Mouse (Mus musculus) thymus, postnatal 25 days (tissue): ENCODE results near the gene Eps15.
A peak's percentile ranks its signal among the peaks of the same experiment; 100 is the strongest.

ENCODE experiments used
- DNase-seq: peaks from one replicate; pipeline ENCODE4 v3.0.0; 2022

The Eps15 gene

DNA sequence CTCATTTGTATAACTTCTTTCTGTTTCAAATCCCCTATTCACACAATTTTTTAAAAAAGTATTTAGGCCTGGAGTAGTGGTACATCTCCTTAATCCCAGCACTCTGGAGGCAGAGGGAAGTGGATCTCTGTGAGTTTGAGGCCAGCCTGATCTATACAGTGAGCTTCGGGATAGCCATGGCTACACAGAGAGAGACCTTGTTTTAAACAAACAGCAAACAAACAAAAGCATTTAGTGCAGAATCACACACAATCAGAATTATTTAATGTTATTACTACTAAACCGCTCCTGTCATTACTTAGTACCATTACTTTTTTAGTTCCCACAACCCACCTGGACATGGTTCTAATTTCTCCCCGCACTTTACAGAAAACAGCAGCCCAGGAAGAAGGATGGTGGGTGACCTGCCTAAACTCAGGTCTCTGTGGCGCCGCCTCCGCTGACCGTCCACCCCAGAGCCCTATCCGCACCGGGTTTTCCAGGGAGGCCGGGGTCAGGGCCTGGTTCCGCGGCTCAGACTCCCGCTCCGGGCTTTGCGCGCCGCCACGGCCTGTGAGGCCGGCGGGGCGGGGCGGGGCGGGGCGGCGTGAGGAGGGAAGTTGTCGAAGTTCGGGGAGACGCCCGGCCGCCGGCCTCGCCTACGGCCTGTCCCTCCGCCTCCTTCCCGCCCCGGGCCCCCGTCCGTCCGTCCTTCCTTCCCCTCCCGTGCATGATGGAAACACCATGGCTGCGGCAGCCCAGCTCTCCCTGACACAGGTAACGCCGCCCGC lies at the start of gene Eps15:
Gene Eps15 (plus strand): TSS at position 580 of the 770 bp plus-strand sequence.
- peak; percentile 94 for DNase-seq

- no peak for DNase-seq
These were observed 45.9 kb upstream of the Eps15 start, which contains the start of gene Calr4 for GRCm38 (mm10) chr4:109234185-109234584. Calr4 (plus strand) TSS chr4:109234485.

- no peak for DNase-seq
These were observed 45.2 kb upstream of the Eps15 start for GRCm38 (mm10) chr4:109234806-109235350.

DNA sequence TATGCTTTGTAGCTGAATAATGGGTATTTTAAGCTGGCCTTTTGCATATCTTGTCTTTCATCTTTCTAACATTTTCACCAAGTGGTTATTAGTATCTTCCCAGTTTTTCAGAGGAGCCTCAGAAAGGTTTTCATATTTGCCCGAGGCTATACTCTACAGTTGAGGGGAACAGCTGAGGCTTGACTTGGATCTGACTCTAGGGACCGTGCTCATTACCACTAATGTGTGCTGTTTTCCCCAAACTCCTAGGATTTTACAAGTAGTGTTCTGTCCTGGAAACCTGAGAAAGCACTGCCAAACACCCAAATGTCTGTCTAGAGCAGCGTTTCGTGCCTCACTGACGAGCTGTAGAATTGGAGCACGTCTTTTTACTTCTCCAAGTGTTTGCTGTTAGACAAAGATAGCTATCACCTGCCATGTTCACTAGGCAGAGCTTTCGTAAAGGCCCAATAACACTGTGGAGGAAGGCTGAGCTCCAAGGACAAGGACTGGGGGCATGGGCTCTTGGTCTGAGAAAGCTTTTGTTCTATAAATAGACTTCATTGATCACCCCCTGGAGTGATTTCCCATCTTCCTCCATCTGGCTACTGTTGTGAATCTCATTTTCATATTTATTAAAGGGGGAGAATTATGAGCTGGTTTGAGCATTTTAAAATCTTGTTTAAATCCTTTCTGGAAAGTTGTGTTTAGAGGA lies 43.7 kb upstream of the Eps15 start:
- DNase-seq, result no peak

GRCm38 (mm10) chr4:109238428-109239268 lies 41.4 kb upstream of the Eps15 start:
- DNase-seq, result no peak

- no peak for DNase-seq
These were observed 38.8 kb upstream of the Eps15 start for GRCm38 (mm10) chr4:109241221-109241620.

DNA sequence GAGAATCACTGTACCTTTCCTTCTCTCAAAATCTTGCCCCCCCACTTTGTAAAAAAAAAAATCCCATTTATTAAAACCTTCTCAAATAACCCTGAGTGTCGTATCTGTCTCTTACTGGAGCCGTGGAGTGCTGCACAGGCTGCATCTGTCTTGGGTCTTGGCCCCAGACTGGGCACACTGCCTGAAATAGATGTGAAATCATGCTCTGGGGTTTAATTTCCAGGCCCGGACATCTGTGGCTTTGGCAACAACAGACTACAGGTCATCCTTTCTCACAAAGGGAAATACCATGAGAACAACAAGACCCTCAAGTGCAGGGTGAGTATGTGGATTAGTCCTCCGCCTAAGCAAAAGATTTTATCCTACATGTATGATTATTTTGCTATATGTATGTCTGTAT lies 38.1 kb upstream of the Eps15 start:
- no peak for DNase-seq

DNA sequence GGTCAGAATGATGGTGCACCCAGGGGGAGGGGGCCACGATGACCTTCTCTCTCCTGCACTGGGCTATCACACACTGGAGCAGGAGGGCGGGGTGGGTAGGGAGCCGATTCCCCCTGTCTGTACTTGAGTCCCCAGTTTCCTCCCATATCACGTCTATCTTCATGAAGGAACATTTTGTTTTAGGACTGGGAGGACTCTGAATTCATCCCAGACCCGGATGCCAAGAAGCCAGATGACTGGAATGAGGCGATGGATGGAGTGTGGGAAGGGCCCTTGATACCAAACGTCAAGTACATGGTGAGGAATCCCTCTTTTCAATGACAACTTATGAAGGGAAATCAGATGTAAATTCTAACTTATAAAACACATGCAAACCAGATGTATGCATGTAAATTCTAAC lies 35.6 kb upstream of the Eps15 start:
- DNase-seq, result no peak

DNA sequence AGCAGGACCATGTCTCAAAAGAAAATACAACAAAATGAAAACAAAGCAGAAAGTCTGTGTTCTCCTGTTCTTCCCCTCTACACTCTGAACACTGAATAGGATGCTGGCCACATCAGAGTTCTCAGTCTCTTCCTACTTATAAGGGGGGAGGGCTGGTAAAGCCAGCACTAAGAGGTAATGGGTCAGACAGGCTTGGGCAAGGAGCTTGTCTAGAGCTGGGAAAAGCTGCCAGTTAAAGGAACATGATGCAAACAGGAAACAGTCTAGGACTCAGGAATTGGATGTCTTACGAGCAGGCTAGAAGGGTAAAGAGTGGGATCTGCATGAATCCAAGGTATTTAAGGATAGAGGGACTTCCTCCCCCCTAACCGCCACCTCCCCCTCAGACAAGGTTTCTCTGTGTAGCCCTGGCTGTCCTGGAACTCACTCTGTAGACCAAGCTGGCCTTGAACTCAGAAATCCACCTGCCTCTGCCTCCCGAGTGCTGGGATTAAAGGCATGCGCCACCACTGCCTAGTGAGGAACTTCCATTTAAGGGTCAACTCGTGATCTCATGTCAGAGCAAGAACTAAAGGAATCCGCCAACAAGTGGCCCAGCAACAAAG lies 35.0 kb upstream of the Eps15 start:
- no peak for DNase-seq

- DNase-seq, result peak; percentile 59
These were observed 28.5 kb upstream of the Eps15 start for GRCm38 (mm10) chr4:109251605-109252004.

DNA sequence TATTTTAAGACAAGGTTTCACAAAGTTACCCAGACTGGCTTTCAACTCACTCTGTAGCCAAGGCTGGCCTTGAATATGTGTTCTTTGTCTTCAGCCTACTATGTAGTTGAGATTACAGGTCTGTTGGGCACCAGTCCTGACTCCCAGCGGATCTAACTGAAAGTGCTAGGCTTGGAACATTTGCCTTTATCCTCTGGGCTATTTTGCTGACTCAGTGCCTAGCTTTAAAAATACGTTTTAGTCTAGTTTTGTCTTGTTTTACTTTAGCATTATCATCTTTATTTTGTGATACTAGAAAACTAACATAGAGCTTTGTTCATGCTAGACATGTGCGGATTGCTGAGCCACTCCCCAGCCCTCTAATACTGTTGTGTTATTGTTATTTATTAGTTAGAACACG lies 27.9 kb upstream of the Eps15 start:
- no peak for DNase-seq

DNA sequence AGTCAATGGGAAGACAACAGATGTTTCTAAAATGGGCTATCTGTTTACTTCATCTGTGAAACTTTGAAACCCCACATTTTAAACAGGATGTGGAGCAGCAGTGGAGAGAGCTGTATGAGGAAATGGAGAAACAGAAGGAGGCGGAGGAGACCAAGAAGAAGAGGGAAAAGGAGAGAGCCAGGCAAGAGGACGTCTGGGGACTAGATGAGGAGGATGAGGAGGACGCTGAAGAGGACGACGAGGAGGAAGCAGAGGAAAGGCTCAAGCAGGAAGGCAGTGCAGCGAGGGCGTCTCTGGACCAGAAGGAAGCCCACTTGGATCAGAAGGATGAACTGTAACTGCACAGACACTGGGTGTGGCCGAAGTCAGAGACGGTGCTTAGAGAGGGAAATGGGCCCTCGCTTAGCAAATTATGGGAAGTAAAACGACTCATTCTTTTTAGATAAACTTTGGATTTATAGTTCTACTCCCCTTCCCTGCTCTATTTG lies 26.4 kb upstream of the Eps15 start:
- no peak for DNase-seq

GRCm38 (mm10) chr4:109254511-109254910 lies 25.6 kb upstream of the Eps15 start:
- DNase-seq, result no peak

DNA sequence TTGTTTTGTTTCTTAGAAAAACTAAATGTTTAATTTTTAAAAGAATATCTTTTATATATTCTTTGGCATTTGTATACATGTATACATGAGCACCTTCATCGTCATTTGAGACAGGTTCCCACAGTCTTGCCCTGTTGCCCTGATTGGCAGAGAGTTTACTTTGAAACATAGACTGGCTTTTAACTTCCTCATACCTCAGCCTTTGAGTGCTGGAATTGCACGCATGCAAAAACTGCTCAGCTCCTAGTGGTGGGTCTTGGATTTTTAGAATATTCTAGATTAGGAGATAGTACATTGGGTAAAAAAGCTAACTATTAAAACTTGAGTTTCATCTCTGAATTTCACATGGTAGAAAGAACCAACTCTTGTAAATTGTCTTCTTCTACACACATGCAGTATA lies 24.7 kb upstream of the Eps15 start:
- no peak for DNase-seq

DNA sequence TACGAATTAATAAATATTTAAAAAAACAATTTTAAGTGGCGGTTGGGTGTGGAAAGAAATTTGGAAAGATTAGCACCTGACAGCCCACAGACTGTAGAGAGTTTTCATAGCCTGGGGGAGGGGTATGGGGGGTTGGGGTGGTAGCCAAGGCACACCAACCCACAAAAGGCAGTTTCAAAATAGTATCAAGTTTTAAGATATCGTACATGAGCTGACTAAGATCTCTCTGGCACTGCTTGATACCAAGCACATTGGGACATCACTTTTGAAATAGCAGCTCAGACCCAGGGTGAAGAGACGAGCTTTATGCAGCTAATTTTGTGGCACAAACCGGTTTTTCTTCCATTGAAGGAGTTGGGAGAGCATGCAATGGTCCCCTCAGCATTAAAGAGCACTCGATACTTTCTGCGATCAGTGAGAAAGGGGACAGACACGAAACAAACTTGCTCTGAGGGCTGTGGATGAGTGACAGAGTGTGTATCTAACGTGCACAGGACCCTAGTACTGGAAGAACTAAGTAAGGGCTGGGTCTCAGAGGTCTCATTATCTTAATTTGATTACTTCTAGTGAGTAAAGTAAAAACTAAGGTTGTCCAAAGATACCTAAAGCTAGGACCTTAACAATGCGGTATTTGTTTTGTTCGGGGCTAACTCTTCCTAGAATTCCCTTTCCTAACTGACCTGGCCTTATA lies 24.2 kb upstream of the Eps15 start:
- no peak for DNase-seq

- DNase-seq, result no peak
These were observed 23.3 kb upstream of the Eps15 start for GRCm38 (mm10) chr4:109256791-109257190.

GRCm38 (mm10) chr4:109257639-109258038 lies 22.4 kb upstream of the Eps15 start:
- no peak for DNase-seq

DNA sequence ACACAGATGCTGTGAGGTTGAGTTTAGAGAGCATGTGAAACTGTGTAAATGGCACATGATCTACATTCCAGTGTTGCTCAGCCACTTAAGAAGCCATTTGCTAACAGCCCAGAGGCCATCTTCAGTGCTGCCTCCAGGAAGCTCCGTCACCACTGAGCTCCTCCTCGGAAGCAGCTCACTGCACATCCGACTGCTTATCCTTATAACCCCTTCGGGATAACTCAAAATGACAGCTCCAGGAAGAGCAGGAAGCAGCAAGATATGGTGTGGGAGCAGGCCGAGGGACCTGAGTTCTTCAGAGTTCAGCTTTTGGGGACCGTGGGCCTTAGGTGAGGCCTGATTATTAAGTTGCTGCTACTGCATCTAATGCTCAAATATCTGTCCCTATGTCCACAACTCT lies 18.0 kb upstream of the Eps15 start:
- DNase-seq, result no peak

- no peak for DNase-seq
These were observed 14.0 kb upstream of the Eps15 start for GRCm38 (mm10) chr4:109266056-109266455.

GRCm38 (mm10) chr4:109266744-109267143 lies 13.3 kb upstream of the Eps15 start:
- DNase-seq, result no peak

GRCm38 (mm10) chr4:109267452-109267851 lies 12.6 kb upstream of the Eps15 start:
- no peak for DNase-seq

- DNase-seq, result no peak
These were observed 11.2 kb upstream of the Eps15 start for GRCm38 (mm10) chr4:109268903-109269302.
